Mouse (Mus musculus) kidney, adult 2 months (tissue): ENCODE data around the gene Fam168a. TPM values are rescaled to one million over a fixed set of nuclear protein-coding genes. Genes with fewer than 3 reads are reported as not detected.

ENCODE experiments used
- DNase-seq: peaks from one replicate; pipeline ENCODE4 v3.0.0; 2021
- H3K27ac ChIP-seq: fragments of 200-500 bp; 2 replicates; pipeline ENCODE4 v1.5.1; 2012; ENCODE audit warnings: low read depth, low read length, control low read depth, inconsistent platforms; ENCODE audit not compliant: insufficient read depth
- H3K27me3 ChIP-seq: fragments of 200-500 bp; replicated peaks from 2 replicates; pipeline ENCODE4 v1.6.1; 2012; ENCODE audit warnings: mild to moderate bottlenecking, moderate library complexity, low read length, inconsistent platforms; ENCODE audit not compliant: control insufficient read depth, insufficient read depth
- H3K36me3 ChIP-seq: fragments of 200-500 bp; 2 replicates; pipeline ENCODE4 v1.6.1; 2012; ENCODE audit warnings: mild to moderate bottlenecking, moderate library complexity, low read length, inconsistent platforms; ENCODE audit not compliant: control insufficient read depth, insufficient read depth
- H3K4me1 ChIP-seq: fragments of 200-500 bp; 2 replicates; pipeline ENCODE4 v1.6.1; 2011; ENCODE audit warnings: low read length; ENCODE audit not compliant: control insufficient read depth, insufficient read depth
- H3K4me3 ChIP-seq: fragments of 200-500 bp; 2 replicates; pipeline ENCODE4 v1.5.1; 2011; ENCODE audit warnings: mild to moderate bottlenecking, low read depth, low read length, control low read depth; ENCODE audit not compliant: insufficient read depth
- CTCF ChIP-seq: fragments of 200-500 bp; conservative IDR thresholded peaks from 2 replicates; pipeline ENCODE4 v1.5.1; 2011; ENCODE audit warnings: low read depth, mild to moderate bottlenecking, control low read depth, low read length, moderate library complexity, mixed read lengths; ENCODE audit not compliant: insufficient read depth, insufficient read length
- POLR2A ChIP-seq: fragments of 200-500 bp; IDR thresholded peaks from one replicate; pipeline ENCODE4 v1.6.1; 2011; ENCODE audit warnings: low read depth, low read length, control low read depth
- WGBS: fragments of 180-500 bp; shearing (Covaris S2); methylation state at CpG from one replicate; pipeline ENCODE4 v1.1.7; 2018; 5-methylcytosine and 5-hydroxymethylcytosine counted together
- polyA plus RNA-seq: library from polyadenylated mRNA; depleted of rRNA; stranded (reverse); fragments of >200 nt; gene quantifications from 2 replicates; pipeline ENCODE4 v1.2.3, GENCODE M21; 2012

The Fam168a gene
- polyA plus RNA-seq, 1 experiment: 47.1 TPM

GRCm38 (mm10) chr7:100868551-100868950 lies 162.1 kb downstream of the Fam168a start:
- H3K36me3 ChIP-seq: no peaks in the 10 kb centered on the region
- H3K4me3 ChIP-seq: no peak overlapping the region
- no peak overlapping the region for H3K27ac ChIP-seq
- no peaks in the 10 kb centered on the region for H3K4me1 ChIP-seq
- DNase-seq: no peak
- TF ChIP-seq CTCF (no peak), POLR2A (no peak)
- 59% methylated on average over 4 of the region's 4 CpGs for WGBS
- H3K27me3 ChIP-seq: no peaks in the 10 kb centered on the region

GRCm38 (mm10) chr7:100869877-100870629 lies 163.6 kb downstream of the Fam168a start:
- no peaks in the 10 kb centered on the region for H3K27me3 ChIP-seq
- H3K4me1 ChIP-seq: no peaks in the 10 kb centered on the region
- WGBS: 84% methylated on average over 8 of the region's 8 CpGs

GRCm38 (mm10) chr7:100871355-100871754 lies 164.9 kb downstream of the Fam168a start:
- WGBS: 81% methylated on average over 4 of the region's 4 CpGs
- Histone ChIP-seq H3K27me3 (no peaks in the 10 kb centered on the region), H3K4me1 (no peaks in the 10 kb centered on the region), H3K27ac (no peak overlapping the region), H3K4me3 (no peak overlapping the region), H3K36me3 (no peaks in the 10 kb centered on the region)
- TF ChIP-seq CTCF (no peak), POLR2A (no peak)
- no peak for DNase-seq

More at GRCm38 (mm10) chr7:100869877-100870629, 163.6 kb downstream of the Fam168a start:
- no peak overlapping the region for H3K27ac ChIP-seq
- DNase-seq: no peak
- H3K4me3 ChIP-seq: no peak overlapping the region
- no peaks in the 10 kb centered on the region for H3K36me3 ChIP-seq
- TF ChIP-seq POLR2A: no peak
- no peak for TF ChIP-seq CTCF

GRCm38 (mm10) chr7:100871892-100872291 lies 165.5 kb downstream of the Fam168a start:
- H3K4me1 ChIP-seq: no peaks in the 10 kb centered on the region
- DNase-seq: peak; percentile 69
- H3K4me3 ChIP-seq: no peak overlapping the region
- H3K36me3 ChIP-seq: no peaks in the 10 kb centered on the region
- H3K27ac ChIP-seq: no peak overlapping the region
- 63% methylated on average over 5 of the region's 5 CpGs for WGBS
- no peaks in the 10 kb centered on the region for H3K27me3 ChIP-seq
- TF ChIP-seq CTCF (no peak), POLR2A (no peak)

- Histone ChIP-seq H3K4me3 (no peak overlapping the region), H3K4me1 (no peaks in the 10 kb centered on the region), H3K27ac (no peak overlapping the region), H3K36me3 (no peaks in the 10 kb centered on the region), H3K27me3 (no peaks in the 10 kb centered on the region)
- TF ChIP-seq POLR2A: no peak
- TF ChIP-seq CTCF: no peak
- no peak for DNase-seq
- WGBS: 94% methylated on average over 13 of the region's 13 CpGs
Observed at GRCm38 (mm10) chr7:100873197-100873596, 166.8 kb downstream of the Fam168a start.

- no peak for DNase-seq
- TF ChIP-seq POLR2A (no peak), CTCF (no peak)
- Histone ChIP-seq H3K27ac (no peak overlapping the region), H3K4me1 (no peaks in the 10 kb centered on the region), H3K36me3 (no peaks in the 10 kb centered on the region), H3K4me3 (no peak overlapping the region), H3K27me3 (no peaks in the 10 kb centered on the region)
- WGBS: 36% methylated on average over 1 of the region's 1 CpGs
Observed at GRCm38 (mm10) chr7:100875822-100876221, 169.4 kb downstream of the Fam168a start.

- TF ChIP-seq POLR2A (no peak), CTCF (no peak)
- Histone ChIP-seq H3K36me3 (no peaks in the 10 kb centered on the region), H3K27ac (no peak overlapping the region), H3K4me1 (no peaks in the 10 kb centered on the region), H3K27me3 (no peaks in the 10 kb centered on the region), H3K4me3 (no peak overlapping the region)
- no peak for DNase-seq
- WGBS: 74% methylated on average over 13 of the region's 13 CpGs
Observed at GRCm38 (mm10) chr7:100876293-100876692, 169.9 kb downstream of the Fam168a start.
